Mouse (Mus musculus): Measurements from ENCODE around the gene Cemip2.

Gene Cemip2

DNA sequence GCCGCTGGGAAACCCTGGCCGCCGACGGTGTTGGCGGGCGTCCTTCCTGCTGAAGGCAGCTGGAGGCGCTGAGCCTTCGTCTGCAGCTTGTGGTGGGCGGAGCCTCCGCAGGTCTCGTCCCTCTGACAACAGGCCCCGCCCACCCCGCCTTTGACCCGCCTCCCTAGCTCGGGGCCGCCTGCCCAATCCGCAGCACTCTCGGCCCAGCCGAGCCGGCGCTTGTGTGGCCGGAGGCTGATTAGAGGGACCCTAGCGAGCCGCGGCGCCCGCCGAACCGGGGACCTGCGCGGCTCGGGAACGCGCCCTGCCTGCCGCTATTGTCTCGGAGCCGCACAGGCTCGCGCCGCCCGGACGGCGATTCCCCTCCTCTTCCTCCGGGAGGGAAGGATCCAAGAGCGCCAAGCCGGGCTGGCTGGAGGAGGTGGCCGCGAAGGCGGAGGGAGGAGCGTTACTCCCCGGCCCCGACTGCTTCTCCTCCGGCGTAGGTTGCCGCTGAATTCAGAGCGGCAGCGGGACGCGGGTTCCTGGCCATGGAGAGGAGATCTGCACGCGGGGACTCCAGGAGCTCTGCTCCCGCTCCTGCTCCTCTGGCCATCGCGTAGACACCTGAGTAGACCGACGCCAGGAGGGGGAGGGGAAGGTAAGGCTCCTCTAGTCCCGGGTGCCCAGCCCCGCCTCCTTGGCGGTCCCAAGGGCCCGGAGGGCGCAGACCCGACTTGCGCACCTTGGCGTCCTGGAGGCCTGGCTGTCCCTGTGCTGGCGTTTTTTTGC lies at the start of gene Cemip2:
Gene Cemip2 (plus strand): TSS at position 196 of the 771 bp plus-strand sequence.
- DNase-seq, result peak; percentile 95

- DNase-seq, result no peak
Observed at GRCm38 (mm10) chr19:21728342-21728741, 49.8 kb upstream of the Cemip2 start.

DNA sequence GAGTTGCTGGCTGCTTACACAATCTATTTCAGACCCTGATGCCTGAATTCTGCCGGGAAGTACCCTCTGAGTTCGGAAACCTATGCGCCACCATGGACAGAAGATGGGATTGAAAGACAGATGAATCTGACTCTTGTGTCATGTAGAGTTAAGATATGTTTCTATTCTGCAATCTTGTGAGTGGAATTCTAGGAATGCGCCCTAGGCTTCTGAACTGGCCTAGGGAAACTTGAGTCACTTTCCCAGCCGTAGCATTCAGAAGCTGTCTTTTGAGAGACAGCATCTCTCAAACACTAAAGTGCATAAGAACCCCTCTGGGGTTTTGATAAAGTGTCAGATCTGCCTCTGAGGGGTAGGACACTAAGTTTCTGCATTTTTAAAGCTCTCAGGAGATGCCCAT lies 46.3 kb upstream of the Cemip2 start:
- DNase-seq, result no peak

- DNase-seq, result no peak
Observed at GRCm38 (mm10) chr19:21733176-21733575, 45.0 kb upstream of the Cemip2 start.

- DNase-seq, result peak; percentile 81
Observed at GRCm38 (mm10) chr19:21734112-21734511, 44.0 kb upstream of the Cemip2 start.

DNA sequence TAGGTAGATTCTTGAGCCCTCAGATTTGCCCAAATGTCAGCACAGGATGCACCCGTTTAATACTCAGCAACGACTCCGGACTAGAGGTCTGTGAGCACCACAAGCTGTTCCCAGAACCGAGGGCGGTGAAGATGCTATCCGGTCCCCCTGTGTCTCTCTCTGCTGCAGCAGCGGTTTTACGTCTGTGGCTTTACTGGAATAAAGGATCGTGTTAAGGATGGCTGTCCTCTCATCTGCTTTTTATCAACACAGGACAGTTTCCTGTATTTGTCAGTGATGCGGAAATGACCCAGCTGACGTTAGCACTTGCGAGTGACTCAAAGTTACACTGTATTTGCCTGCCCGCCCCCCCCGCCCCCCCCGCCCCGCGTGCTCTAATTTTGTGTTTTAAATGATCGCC lies 40.7 kb upstream of the Cemip2 start:
- no peak for DNase-seq

DNA sequence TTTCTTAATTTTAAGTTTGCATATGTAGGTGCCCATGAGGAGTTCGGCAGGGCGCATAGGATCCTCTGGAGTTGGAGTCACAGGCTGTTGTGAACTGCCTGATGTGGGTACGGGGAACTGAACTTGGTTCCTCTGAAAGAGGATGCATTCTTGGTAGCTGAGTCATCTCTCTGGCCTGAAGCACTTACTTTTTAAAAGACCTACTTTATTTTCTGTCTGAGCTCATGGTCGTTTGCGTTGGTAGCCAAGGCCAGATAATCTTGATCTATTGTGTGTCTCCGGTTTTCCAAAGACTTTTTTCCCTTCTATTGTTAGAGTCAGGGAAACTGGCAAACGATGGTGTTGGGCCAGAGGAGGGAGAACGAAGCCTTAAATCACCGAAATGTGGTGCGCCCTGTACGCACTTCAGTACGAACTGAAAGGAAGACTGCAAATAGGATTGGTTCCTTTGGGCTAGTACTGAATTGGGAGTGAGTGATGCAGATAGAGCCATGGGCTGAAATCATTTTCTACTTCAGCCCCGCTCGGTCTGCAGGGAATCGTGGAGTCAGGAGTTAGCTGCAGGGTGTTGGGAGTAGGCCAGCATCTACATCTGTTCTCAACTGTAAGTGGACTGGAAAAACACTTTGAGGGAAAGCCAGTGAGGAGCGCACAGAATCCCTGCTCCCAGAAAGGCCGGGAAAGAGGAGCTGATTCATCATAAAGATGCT lies 40.1 kb upstream of the Cemip2 start:
- DNase-seq, result peak; percentile 83

DNA sequence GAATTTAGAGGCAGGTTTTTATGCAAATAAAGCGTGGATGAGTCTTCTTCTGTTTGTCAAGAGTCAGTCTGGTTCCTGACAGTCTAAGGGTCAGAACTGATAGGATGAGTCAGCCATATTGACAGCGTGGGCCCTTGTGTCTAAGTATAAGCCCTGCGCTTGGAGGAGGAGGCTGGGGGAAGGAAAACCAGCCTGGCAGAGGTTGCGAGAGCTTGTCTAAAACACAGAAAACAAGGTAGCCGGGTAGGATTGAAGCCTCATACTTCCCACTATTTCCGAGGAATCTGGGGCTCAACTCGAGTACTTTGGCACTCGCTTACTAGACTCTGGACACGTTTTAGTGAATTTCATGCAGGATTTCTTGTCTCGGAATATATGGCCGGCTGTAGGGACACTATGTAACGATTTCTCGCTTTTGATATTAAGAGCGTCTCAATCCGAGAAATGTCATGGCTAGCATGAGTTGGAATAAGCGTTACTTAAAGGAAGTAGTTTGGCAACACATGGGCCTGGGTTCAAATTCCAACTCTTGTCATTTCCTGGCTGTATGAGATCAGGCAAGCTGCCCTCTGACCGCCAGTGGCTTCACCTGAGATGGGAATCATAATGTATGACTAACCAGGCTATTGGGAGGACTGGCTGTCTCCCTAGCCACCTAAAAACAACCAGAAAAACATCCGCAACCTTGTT lies 39.4 kb upstream of the Cemip2 start:
- peak; percentile 46 for DNase-seq

GRCm38 (mm10) chr19:21742138-21742537 lies 36.0 kb upstream of the Cemip2 start:
- DNase-seq, result peak; percentile 99

DNA sequence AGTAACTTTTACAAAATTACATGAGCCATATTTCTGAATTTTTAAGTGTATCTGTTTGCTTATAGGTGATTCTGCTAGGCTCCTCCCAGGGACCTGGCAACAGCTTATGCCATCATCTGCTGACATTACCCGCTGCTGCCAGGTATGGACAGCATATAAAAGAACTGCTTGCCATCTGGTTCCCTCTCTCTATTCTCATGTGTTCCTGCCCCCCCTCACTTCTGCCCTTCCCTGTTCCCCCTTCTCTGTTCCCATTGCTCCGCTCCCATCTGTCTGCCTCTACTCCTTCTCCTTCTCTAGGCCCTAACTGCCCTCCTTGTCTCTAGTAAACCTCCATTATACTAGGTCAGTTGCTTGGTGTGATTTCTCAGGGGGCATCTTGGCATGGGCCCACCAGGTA lies 32.6 kb upstream of the Cemip2 start:
- peak; percentile 77 for DNase-seq

DNA sequence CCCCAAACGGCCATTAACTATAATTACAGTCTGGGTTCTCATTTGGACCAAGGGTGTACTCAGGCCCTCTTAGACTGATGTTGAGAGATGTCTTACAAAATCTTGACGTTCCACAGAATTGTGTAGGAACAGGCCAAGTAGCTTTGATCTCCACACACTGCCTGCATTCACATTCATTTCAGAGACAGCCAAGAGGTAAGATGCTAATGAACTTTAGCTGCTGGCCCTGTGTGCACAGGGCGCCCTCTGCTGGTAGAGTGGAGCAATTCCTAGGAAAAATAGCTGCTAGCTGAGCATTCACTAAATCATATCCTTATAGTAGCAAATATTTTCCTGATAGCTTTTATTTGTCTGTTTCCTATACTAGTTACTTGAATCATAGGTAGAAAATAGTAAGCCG lies 30.8 kb upstream of the Cemip2 start:
- peak; percentile 82 for DNase-seq

GRCm38 (mm10) chr19:21750154-21750553 lies 28.0 kb upstream of the Cemip2 start:
- no peak for DNase-seq

DNA sequence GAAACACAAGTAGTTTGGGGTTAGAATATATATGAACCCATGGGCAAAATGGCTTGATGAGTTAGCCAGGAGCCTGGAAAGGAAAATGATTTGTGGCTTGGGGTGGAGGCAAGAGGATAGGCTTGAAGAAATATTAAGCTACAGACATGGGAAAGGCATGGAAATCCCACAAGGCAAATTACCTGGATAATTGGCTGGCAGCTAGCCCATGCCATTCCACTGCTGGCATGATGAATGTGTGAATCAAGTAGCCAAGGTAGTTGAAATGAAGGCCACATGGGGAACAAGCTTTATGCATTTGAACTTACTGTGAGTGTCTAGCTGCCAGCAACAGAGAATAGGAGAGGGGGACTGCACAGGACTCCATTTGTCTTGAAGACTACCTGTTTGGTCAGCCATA lies 16.5 kb upstream of the Cemip2 start:
- peak; percentile 11 for DNase-seq

DNA sequence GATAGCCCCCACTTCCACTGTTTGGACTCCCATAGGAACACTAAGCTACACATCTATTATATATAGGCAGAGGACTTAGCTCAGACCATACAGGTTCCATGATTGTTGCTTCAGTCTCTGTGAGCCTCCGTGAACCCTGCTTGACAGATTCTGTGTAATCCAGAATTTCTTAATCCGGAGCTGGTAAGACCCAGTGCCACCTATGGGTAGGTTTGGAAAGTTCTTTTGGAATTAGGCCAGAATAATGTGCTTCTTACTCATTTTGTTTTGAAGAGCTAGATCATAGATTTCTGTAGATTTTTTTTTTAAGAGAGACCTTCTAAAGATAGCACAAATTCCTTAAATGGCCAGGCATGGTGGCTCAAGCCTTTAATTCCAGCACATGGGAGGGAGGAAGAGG lies 14.1 kb upstream of the Cemip2 start:
- peak; percentile 38 for DNase-seq

GRCm38 (mm10) chr19:21764738-21765137 lies 13.4 kb upstream of the Cemip2 start:
- DNase-seq, result no peak

DNA sequence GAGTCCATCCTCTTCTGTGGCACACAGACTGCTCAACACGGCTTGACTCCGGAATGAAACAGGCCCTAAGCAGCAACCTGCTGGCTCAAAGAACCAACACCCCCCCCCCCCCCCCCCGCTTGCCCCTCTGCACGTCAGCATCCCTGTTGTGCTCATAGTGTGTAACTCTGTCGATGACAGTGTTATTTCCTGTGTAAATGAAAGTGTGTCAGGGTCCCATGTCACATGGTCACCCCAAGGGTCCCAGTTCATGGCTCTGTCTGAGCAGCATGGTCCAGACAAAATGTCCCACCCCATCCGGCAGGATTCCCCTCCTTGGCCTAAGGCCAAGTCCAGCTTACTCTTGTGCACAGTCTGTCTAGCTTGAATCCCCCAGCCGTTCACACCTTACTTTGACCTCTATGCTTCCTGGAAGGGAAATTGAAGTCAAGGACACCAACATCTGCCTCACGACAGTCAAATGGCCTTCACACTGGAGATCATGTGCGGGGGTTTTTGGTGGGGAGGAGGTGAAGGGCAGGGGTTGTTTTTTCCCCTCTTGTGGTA lies 10.6 kb upstream of the Cemip2 start:
- DNase-seq, result no peak

- DNase-seq, result no peak
Observed at GRCm38 (mm10) chr19:21769796-21770195, 8.3 kb upstream of the Cemip2 start.

- DNase-seq, result no peak
Observed at GRCm38 (mm10) chr19:21771586-21771985, 6.6 kb upstream of the Cemip2 start.

DNA sequence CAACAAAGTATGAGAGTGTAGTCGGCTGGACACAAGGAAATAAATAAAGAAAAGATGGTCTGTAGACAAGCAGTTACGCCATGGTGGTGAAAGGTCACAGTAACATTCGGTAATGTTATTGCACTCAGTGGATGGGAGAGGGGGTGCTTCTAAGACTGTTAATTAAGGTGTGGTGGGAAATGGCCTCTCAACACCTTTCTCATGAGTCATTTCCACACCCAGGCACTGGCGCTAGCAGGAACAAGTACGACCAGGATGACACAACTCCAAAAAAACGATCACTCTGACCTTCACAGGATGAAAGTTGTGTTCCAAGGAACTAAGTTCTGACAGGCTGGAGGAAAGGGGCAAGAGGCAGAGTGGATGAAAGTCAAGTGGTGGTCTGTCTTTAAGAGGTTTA lies 4.5 kb upstream of the Cemip2 start:
- DNase-seq, result no peak

GRCm38 (mm10) chr19:21775629-21776028 lies 2.5 kb upstream of the Cemip2 start:
- DNase-seq, result no peak

DNA sequence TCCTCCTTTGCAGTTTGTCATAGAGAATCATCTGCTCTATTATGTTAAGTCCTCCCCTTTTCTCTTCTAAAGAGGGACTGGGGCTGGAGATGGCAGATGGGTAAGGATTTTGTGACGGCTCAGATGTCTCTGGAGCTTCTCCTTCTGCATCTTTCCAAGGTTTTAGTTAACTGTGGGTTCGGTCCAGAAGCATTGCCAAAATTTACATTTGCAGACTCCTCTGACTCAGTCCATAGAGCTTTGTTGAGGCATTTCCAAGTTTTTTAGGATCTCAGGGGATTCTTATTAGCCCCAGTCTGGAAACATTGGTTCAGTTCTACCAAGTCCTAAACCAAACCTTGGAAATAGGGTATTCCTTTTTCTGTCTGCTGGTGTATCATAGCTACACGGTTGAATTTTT lies 1.5 kb upstream of the Cemip2 start:
- peak; percentile 37 for DNase-seq

DNA sequence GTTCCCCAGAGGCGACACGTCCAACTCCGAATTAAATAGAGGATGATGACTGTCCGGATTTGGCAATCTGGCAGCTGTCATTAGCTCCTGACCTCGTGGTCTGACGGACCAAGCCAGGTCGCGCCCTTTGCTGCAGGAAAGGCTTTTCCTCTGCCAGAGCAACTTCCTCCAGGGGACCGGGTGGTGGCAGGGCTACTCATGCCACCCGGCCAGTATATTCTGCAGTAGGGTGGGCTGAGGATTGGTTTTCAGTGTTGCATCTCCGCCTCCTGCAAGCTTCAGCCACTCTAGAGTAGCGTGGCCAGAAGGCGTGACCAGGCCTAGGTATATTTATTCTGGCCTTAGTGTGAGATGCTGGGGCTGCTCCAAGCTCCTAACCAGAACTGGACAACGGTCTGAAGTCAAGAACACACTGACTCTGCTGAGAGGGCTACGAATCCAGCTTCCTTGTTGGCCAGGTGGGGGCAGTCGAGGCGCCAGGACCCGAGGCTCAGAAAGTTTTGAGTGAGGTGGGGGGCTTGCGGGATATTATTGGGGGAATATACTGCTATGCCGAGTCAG lies 891 bp upstream of the Cemip2 start:
- peak; percentile 67 for DNase-seq

GRCm38 (mm10) chr19:21779106-21779505 lies 964 bp downstream of the Cemip2 start:
- DNase-seq, result peak; percentile 69

Measured in cerebellum, adult 9-10 months (tissue).